Mouse (Mus musculus) MEL (cell line): Measurements from ENCODE around the gene Msi2. TPM values are rescaled to one million over a fixed set of nuclear protein-coding genes. Genes with fewer than 3 reads are reported as not detected.
A peak's percentile ranks its signal among the peaks of the same experiment; 100 is the strongest.

Experiments used
- DNase-seq: peaks from one replicate; pipeline ENCODE4 v3.0.0; 2011; ENCODE audit warnings: low read depth, low spot score
- H3K27ac ChIP-seq: 2 replicates; pipeline ENCODE4 v1.5.1; 2012; ENCODE audit warnings: low read depth, mild to moderate bottlenecking, control low read depth, low read length, moderate library complexity; ENCODE audit not compliant: control insufficient read depth
- H3K27me3 ChIP-seq, 2 experiments: fragments of 150-350 bp in 1 of 2; sonication (generic) in 1 of 2; 2 replicates each; pipeline ENCODE4 v1.6.1; 2012; ENCODE audit warnings: low read length in 2 of 2, mild to moderate bottlenecking in 2 of 2, improper control_type of control experiment in 1 of 2, moderate library complexity in 1 of 2; ENCODE audit not compliant: insufficient read depth in 2 of 2, control insufficient read depth in 1 of 2
- H3K36me3 ChIP-seq, 2 experiments: 2 replicates each; pipeline ENCODE4 v1.6.1; 2012 to 2014; ENCODE audit warnings: low read length in 2 of 2, improper control_type of control experiment in 1 of 2, inconsistent platforms in 1 of 2, mild to moderate bottlenecking in 1 of 2; ENCODE audit not compliant: insufficient read depth in 2 of 2, control insufficient read depth in 1 of 2
- H3K4me1 ChIP-seq, 2 experiments: fragments of 150-350 bp in 1 of 2; sonication (generic) in 1 of 2; 2 replicates each; pipeline ENCODE4 v1.6.1; 2012; ENCODE audit warnings: low read length in 2 of 2, improper control_type of control experiment in 1 of 2, mild to moderate bottlenecking in 1 of 2; ENCODE audit not compliant: insufficient read depth in 2 of 2, control insufficient read depth in 1 of 2
- H3K4me3 ChIP-seq, 2 experiments: fragments of 150-350 bp in 1 of 2; sonication (generic) in 1 of 2; 2 replicates each; pipeline ENCODE4 v1.5.1; 2012; ENCODE audit warnings: low read depth in 2 of 2, low read length in 2 of 2, mild to moderate bottlenecking in 2 of 2, moderate library complexity in 2 of 2, control low read depth in 1 of 2, improper control_type of control experiment in 1 of 2; ENCODE audit not compliant: control insufficient read depth in 1 of 2, insufficient read depth in 1 of 2
- H3K79me2 ChIP-seq: 2 replicates; pipeline ENCODE4 v1.6.1; 2012; ENCODE audit warnings: mild to moderate bottlenecking, low read length, moderate library complexity; ENCODE audit not compliant: control insufficient read depth, poor library complexity, insufficient read depth
- H3K9ac ChIP-seq: 2 replicates; pipeline ENCODE4 v1.6.1; 2012; ENCODE audit warnings: low read depth, mild to moderate bottlenecking, control low read depth, low read length, moderate library complexity; ENCODE audit not compliant: control insufficient read depth, poor library complexity, severe bottlenecking
- H3K9me3 ChIP-seq: fragments of 150-350 bp; sonication (generic); replicated peaks from 2 replicates; pipeline ENCODE4 v1.6.1; 2012; ENCODE audit warnings: mild to moderate bottlenecking, low read length, improper control_type of control experiment, moderate library complexity; ENCODE audit not compliant: insufficient read depth
- CHD1 ChIP-seq: IDR thresholded peaks from 2 replicates; pipeline ENCODE4 v1.6.1; 2012; ENCODE audit warnings: low read depth, mild to moderate bottlenecking, inconsistent platforms, low read length, improper control_type of control experiment
- CHD2 ChIP-seq: IDR thresholded peaks from 2 replicates; pipeline ENCODE4 v1.6.1; 2011; ENCODE audit warnings: low read length, improper control_type of control experiment
- CTCF ChIP-seq, 3 experiments: IDR thresholded peaks in 2 of 3; conservative IDR thresholded peaks in 1 of 3; 2 replicates each; pipeline ENCODE4 v1.5.1; 2011 to 2012; ENCODE audit warnings: low read length in 3 of 3, low read depth in 2 of 3, mild to moderate bottlenecking in 2 of 3, improper control_type of control experiment in 1 of 3, inconsistent platforms in 1 of 3, mixed read lengths in 1 of 3, moderate library complexity in 1 of 3; ENCODE audit not compliant: control insufficient read depth in 1 of 3, insufficient read depth in 1 of 3, poor library complexity in 1 of 3, severe bottlenecking in 1 of 3
- EP300 ChIP-seq, 2 experiments: IDR thresholded peaks; 2 replicates each; pipeline ENCODE4 v1.6.1; 2011; ENCODE audit warnings: improper control_type of control experiment in 2 of 2, low read length in 2 of 2, low read depth in 1 of 2, mild to moderate bottlenecking in 1 of 2
- ETS1 ChIP-seq: IDR thresholded peaks from 2 replicates; pipeline ENCODE4 v1.6.1; 2012; ENCODE audit warnings: low read depth, mild to moderate bottlenecking, inconsistent platforms, low read length, improper control_type of control experiment, moderate library complexity
- HCFC1 ChIP-seq: IDR thresholded peaks from 2 replicates; pipeline ENCODE4 v1.6.1; 2012; ENCODE audit warnings: low read depth, mild to moderate bottlenecking, inconsistent platforms, low read length, improper control_type of control experiment, moderate library complexity
- JUND ChIP-seq: IDR thresholded peaks from 2 replicates; pipeline ENCODE4 v1.6.1; 2011; ENCODE audit warnings: low read depth, mild to moderate bottlenecking, improper control_type of control experiment, low read length
- MAFK ChIP-seq: IDR thresholded peaks from 2 replicates; pipeline ENCODE4 v1.6.1; 2011; ENCODE audit warnings: low read depth, mild to moderate bottlenecking, low read length, improper control_type of control experiment, borderline replicate concordance
- MAZ ChIP-seq: IDR thresholded peaks from 2 replicates; pipeline ENCODE4 v1.6.1; 2012; ENCODE audit warnings: low read depth, mild to moderate bottlenecking, inconsistent platforms, low read length, improper control_type of control experiment
- POLR2A ChIP-seq, 2 experiments: IDR thresholded peaks; 2 replicates each; pipeline ENCODE4 v1.6.1; 2011 to 2012; ENCODE audit warnings: low read length in 2 of 2, mild to moderate bottlenecking in 2 of 2, control low read depth in 1 of 2, improper control_type of control experiment in 1 of 2, low read depth in 1 of 2, moderate library complexity in 1 of 2; ENCODE audit not compliant: control insufficient read depth in 1 of 2, insufficient read depth in 1 of 2, poor library complexity in 1 of 2
- POLR2AphosphoS2 ChIP-seq: IDR thresholded peaks from 2 replicates; pipeline ENCODE4 v1.6.1; 2011; ENCODE audit warnings: low read length, improper control_type of control experiment
- RAD21 ChIP-seq: IDR thresholded peaks from 2 replicates; pipeline ENCODE4 v1.6.1; 2011; ENCODE audit warnings: mild to moderate bottlenecking, low read depth, low read length, improper control_type of control experiment
- RCOR1 ChIP-seq: IDR thresholded peaks from 2 replicates; pipeline ENCODE4 v1.6.1; 2012; ENCODE audit warnings: low read depth, mild to moderate bottlenecking, inconsistent platforms, low read length, improper control_type of control experiment
- SMC3 ChIP-seq: IDR thresholded peaks from 2 replicates; pipeline ENCODE4 v1.6.1; 2011; ENCODE audit warnings: low read depth, low read length, improper control_type of control experiment
- UBTF ChIP-seq: IDR thresholded peaks from 2 replicates; pipeline ENCODE4 v1.6.1; 2012; ENCODE audit warnings: low read depth, mild to moderate bottlenecking, inconsistent platforms, low read length, improper control_type of control experiment, moderate library complexity, borderline replicate concordance; ENCODE audit not compliant: insufficient read depth
- USF2 ChIP-seq, 2 experiments: IDR thresholded peaks; 2 replicates each; pipeline ENCODE4 v1.6.1; 2011 to 2012; ENCODE audit warnings: improper control_type of control experiment in 2 of 2, low read length in 2 of 2, borderline replicate concordance in 1 of 2, inconsistent platforms in 1 of 2, low read depth in 1 of 2, mild to moderate bottlenecking in 1 of 2; ENCODE audit not compliant: insufficient read depth in 1 of 2
- ZC3H11A ChIP-seq: IDR thresholded peaks from 2 replicates; pipeline ENCODE4 v1.6.1; 2012; ENCODE audit warnings: low read depth, mild to moderate bottlenecking, inconsistent platforms, low read length, improper control_type of control experiment
- ZMIZ1 ChIP-seq: IDR thresholded peaks from 2 replicates; pipeline ENCODE4 v1.6.1; 2012; ENCODE audit warnings: low read depth, mild to moderate bottlenecking, inconsistent platforms, low read length, improper control_type of control experiment, moderate library complexity
- polyA plus RNA-seq, 2 experiments: library from polyadenylated mRNA; stranded (reverse) in 1 of 2; unstranded in 1 of 2; fragments of >175 nt in 1 of 2; fragments of >200 nt in 1 of 2; gene quantifications; 2 replicates each; pipeline versions ENCODE4 v1.2.1 to v1.2.4; 2012; ENCODE audit warnings: low replicate concordance in 2 of 2, low read depth in 1 of 2; ENCODE audit not compliant: insufficient read length in 2 of 2, insufficient read depth in 1 of 2, missing spikeins in 1 of 2
- total RNA-seq: library from RNA; depleted of rRNA; stranded (reverse); fragments of 300-350 nt; gene quantifications from 2 replicates; pipeline ENCODE4 v1.2.3, GENCODE M21; 2012

The Msi2 gene
- total and polyA plus RNA-seq, 3 experiments, result 16.2 to 29.7 TPM; not detected in 1

GRCm38 (mm10) chr11:88294394-88294710 lies 424.0 kb downstream of the Msi2 start:
- Histone ChIP-seq H3K4me1 (no peaks in the 10 kb centered on the region), H3K27me3 (no peaks in the 10 kb centered on the region; a peak in 3 of 4 replicates), H3K9me3 (no peaks in the 10 kb centered on the region), H3K79me2 (no peaks in the 10 kb centered on the region), H3K36me3 (no peaks in the 10 kb centered on the region), H3K27ac (no peak overlapping the region), H3K9ac (no peak overlapping the region), H3K4me3 (no peak overlapping the region)
- no peak for DNase-seq
- TF ChIP-seq HCFC1 (no peak), UBTF (no peak), POLR2A (IDR thresholded peaks at IDR 0.05; ENCODE audit: control insufficient read depth in 1 of 2, insufficient read depth in 1 of 2, low read depth in 1 of 2, low read length in 2 of 2, poor library complexity in 1 of 2) (no peak)
- TF ChIP-seq, all 39 proteins: peak for 0

GRCm38 (mm10) chr11:88293631-88294393 lies 424.5 kb downstream of the Msi2 start, which contains the start of gene Ccdc182:
TSS of gene Ccdc182 (plus strand) at chr11:88294058.
- no peaks in the 10 kb centered on the region for H3K79me2 ChIP-seq
- no peak within 1 kb of the TSS for H3K9ac ChIP-seq
- no peaks in the 10 kb centered on the region for H3K4me1 ChIP-seq
- H3K36me3 ChIP-seq, result no peaks in the 10 kb centered on the region
- no peak for TF ChIP-seq RCOR1
- TF ChIP-seq CHD2, result no peak
- no peak for TF ChIP-seq CTCF (IDR thresholded peaks at IDR 0.05 in 2 of 3, conservative IDR thresholded peaks at IDR 0.05 in 1 of 3; ENCODE audit: control insufficient read depth in 1 of 3, insufficient read depth in 1 of 3, low read depth in 2 of 3, low read length in 3 of 3, poor library complexity in 1 of 3, severe bottlenecking in 1 of 3)
- no peak for TF ChIP-seq EP300 (IDR thresholded peaks at IDR 0.05; ENCODE audit: low read depth in 1 of 2, low read length in 2 of 2)
- no peak for TF ChIP-seq JUND
- TF ChIP-seq MAFK, result no peak
- no peak for TF ChIP-seq USF2 (IDR thresholded peaks at IDR 0.05; ENCODE audit: borderline replicate concordance in 1 of 2, insufficient read depth in 1 of 2, low read depth in 1 of 2, low read length in 2 of 2)
- TF ChIP-seq ZMIZ1, result no peak
- TF ChIP-seq CHD1, result no peak
- TF ChIP-seq ZC3H11A, result no peak
- peaks cover 0 to 2% of the 10 kb centered on the region in 2 experiments; a peak in 3 of 4 replicates for H3K27me3 ChIP-seq
- no peak within 1 kb of the TSS for H3K27ac ChIP-seq
- no peak within 1 kb of the TSS for H3K4me3 ChIP-seq
- DNase-seq, result peak; percentile 36
- H3K9me3 ChIP-seq, result no peaks in the 10 kb centered on the region

DNA sequence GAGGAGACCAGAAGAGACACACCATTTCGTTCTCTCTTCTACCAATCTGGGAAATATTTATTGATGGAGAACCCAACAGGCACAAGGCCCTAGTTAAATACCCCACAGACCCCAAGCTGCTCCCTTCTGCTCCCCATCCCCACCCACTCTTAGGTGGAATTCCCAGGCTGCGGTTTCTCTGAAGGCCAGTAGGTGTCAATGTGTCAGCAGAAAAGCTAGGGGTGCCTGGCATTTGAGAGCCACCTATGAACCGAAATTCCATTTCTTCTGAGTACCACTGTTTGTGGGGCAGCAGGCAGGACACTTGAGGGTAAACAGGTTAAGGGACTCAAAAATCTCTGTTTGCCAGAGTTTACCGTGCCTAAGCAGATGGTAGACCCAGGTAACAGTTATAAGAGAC lies 426.6 kb downstream of the Msi2 start:
- peak; percentile 37 for DNase-seq
- no peak overlapping the region for H3K27ac ChIP-seq
- no peaks in the 10 kb centered on the region for H3K9me3 ChIP-seq
- H3K9ac ChIP-seq, result no peak overlapping the region
- peak; percentile 77 for TF ChIP-seq RAD21
- peak; percentile 30 to 77 (median 61); a peak in 5 of 6 replicates for TF ChIP-seq CTCF (IDR thresholded peaks at IDR 0.05 in 2 of 3, conservative IDR thresholded peaks at IDR 0.05 in 1 of 3; ENCODE audit: control insufficient read depth in 1 of 3, insufficient read depth in 1 of 3, low read depth in 2 of 3, low read length in 3 of 3, poor library complexity in 1 of 3, severe bottlenecking in 1 of 3)
- peak; percentile 72 for TF ChIP-seq ZC3H11A
- no peak for TF ChIP-seq ETS1
- no peak for TF ChIP-seq MAZ
- peak; percentile 80 for TF ChIP-seq SMC3
- TF ChIP-seq POLR2AphosphoS2, result no peak
- no peaks in the 10 kb centered on the region for H3K4me1 ChIP-seq
- H3K79me2 ChIP-seq, result no peaks in the 10 kb centered on the region
- H3K36me3 ChIP-seq, result no peaks in the 10 kb centered on the region
- no peak overlapping the region for H3K4me3 ChIP-seq
- peaks cover 0 to 6% of the 10 kb centered on the region in 2 experiments; a peak in 3 of 4 replicates for H3K27me3 ChIP-seq
